Mouse (Mus musculus) cerebellum, adult 11 months (tissue): ENCODE data around the gene Gm9195.

Source experiments
- DNase-seq: peaks from one replicate; pipeline ENCODE4 v3.0.0; 2022

Gene Gm9195

GRCm38 (mm10) chr14:72491738-72492137, at the start of gene Gm9195:
TSS of gene Gm9195 (minus strand) at chr14:72491838.
- DNase-seq: no peak

- no peak for DNase-seq
Measured at GRCm38 (mm10) chr14:72536392-72537017, 44.9 kb upstream of the Gm9195 start.

DNA sequence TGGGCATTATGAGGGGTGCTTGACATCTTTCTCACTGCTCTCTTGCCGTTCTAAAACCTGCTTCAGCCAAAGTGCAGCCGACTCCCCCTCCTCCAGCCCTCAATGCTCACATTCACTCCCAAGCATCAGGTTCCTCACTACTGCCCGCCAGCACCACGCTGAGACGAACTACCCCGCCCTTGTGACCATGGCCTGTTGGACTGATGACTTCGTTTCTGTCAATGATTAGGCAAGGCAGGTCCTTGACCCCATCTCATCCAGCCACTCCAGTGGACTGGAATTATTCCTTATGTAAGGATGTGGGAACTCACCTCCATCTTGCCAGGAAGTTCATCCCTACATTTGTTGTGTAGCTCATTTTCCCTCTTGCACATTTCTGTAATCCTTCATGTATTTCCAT, 42.2 kb upstream of the Gm9195 start:
- no peak for DNase-seq

- no peak for DNase-seq
Measured at GRCm38 (mm10) chr14:72532028-72532917, 40.6 kb upstream of the Gm9195 start.

GRCm38 (mm10) chr14:72527126-72527525, 35.5 kb upstream of the Gm9195 start:
- DNase-seq: no peak

GRCm38 (mm10) chr14:72519561-72519960, 27.9 kb upstream of the Gm9195 start:
- no peak for DNase-seq

DNA sequence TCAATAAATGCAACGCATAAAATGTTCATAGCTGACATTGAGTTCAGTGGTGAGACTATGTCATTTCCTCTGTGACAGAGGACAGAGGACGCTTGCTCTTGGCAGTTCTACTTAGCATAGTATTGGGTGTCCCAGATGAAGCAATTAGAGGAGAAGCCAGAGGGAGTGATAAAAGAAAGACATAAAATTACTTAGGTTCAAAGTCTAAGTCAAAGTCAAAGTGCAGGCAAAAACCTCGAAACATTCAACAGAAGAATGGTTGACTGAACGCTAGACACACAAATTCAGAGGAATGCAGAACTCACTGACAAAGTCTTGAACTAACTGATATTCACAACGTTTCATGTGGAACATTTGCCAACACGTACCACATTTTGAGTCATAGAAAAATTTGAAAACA, 27.1 kb upstream of the Gm9195 start:
- no peak for DNase-seq

- no peak for DNase-seq
Measured at GRCm38 (mm10) chr14:72516376-72516775, 24.7 kb upstream of the Gm9195 start.

- no peak for DNase-seq
Measured at GRCm38 (mm10) chr14:72506723-72507420, 15.2 kb upstream of the Gm9195 start.

DNA sequence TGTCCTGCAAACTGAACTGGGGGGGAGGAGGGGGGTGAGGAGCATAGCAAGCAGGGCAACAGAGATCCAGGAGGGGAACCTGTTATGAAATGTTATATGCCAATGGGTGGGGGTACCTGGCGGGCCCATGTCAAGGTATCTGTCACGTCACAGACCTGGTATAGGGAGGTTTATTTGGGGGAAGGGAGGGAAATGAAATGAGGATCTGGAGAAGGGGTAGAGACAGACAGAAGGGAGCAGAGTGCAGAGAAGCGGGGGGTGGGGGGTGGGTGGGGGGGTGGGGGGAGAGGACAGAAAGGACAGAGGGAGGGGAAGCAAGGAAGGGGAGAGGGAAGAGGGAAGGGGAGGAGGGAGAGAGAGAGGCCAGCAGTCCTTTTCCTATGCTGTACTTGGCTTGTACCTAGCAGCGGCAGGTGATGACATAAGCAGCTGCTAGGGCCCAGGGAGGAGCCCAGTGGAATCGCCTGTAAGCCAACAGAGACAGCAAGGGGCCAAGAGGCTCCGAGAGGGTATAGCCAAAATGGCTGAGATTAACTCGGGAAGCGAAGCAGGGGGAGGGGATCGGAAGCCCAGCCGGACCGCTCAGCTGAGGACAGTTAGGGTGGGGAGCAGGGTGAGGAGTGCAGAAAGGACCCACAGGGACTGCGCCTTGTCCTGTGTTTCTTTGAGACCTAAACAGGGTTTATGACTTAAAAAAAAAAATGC, 14.5 kb upstream of the Gm9195 start:
- no peak for DNase-seq

DNA sequence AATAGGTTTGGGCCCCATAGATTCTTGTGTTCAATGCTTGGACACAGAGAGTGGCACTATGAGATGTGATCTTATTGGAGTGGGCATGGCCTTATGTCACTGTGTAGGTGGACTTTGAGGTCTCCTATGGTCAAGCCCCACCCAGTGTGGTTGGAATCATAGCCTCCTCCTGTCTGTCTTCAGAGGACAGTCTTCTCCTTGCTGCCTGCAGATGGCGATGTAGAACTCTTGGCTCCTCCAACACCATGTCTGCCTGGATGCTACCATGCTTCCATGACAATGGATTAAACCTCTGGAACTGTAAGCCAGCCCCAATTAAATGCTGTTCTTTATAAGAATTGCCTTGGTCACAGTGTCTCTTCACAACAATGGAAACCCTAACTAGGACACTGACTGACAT, 13.3 kb upstream of the Gm9195 start:
- DNase-seq: no peak

- DNase-seq: no peak
Measured at GRCm38 (mm10) chr14:72503241-72503640, 11.6 kb upstream of the Gm9195 start.

DNA sequence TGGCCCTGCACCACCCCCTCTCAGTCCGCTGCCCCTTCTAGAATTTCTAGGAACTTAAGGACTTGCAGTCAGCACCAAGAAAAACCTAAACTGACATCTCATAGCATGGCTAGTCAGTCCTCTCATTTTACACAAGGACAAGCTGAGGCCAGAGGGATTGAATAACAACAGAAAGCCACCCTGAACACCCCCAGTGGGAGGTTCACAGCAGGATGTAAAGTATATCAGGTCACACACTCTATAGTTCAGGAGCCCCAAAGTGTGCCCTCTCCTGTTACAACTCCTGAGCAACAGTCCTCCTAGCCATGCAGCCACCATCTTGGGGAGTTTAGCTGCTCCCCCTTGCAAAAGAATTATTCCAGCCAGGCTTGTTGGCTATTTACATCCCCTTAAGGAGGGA, 2.1 kb upstream of the Gm9195 start:
- no peak for DNase-seq

DNA sequence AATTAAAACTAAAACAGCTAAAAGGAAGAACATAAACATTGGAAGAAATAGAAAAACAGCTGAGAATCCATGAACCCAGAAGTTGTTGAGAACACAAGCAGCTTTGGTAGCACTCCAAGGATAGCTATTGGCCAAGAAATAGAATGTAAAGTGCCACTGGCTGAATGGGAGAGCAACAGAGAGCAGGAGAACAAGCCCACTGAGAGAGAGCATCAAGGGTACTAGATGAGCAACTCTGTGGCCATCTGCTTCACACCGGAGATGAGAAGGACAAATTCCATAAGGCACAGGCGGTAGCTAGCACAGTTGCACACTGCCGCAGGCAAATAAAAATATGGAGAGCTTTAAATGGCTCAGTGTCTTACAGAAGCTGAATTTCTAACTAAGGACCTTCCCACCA, 1.3 kb downstream of the Gm9195 start:
- no peak for DNase-seq

- no peak for DNase-seq
Measured at GRCm38 (mm10) chr14:72474501-72474900, 17.1 kb downstream of the Gm9195 start.

DNA sequence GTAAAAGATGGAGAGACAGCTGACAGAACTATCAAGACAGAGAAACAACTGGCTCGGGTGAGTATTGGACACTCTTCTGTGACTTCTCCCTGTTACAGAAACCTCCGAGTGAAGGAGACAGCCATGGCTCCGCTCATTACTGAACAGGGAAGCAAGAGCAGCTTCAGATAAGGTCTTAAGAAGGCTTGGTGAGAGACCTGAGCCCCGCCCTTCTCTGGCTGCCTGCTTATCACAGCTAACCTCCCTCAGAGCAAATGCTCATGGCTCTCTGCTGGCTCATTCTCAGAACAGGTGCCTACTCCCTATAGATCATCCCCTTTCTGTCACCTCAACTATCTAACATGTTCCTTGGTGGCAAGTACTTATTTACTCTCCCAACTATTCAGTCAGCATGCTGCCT, 23.2 kb downstream of the Gm9195 start:
- no peak for DNase-seq

- no peak for DNase-seq
Measured at GRCm38 (mm10) chr14:72466384-72466783, 25.3 kb downstream of the Gm9195 start.

GRCm38 (mm10) chr14:72461591-72461990, 30.0 kb downstream of the Gm9195 start:
- no peak for DNase-seq

DNA sequence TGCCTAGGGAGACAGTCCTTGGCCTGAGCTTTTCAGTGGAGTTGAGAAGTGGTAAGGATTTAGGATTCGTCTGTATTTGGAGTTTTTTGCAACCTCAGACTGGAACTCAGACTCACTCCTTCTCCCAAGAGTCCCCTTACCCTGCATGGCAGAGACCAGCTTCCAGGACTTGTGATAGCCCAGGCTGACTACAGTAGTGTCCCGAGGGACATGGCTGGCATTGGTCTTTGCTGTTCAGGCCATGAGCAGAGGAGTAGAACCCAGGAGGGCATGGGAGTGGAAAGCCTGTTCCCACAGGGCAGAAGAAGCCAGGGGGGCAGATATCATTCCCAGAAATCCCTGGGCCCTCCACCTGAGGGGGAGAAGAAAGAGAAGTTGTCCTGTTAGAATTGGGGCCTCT, 31.3 kb downstream of the Gm9195 start:
- no peak for DNase-seq

DNA sequence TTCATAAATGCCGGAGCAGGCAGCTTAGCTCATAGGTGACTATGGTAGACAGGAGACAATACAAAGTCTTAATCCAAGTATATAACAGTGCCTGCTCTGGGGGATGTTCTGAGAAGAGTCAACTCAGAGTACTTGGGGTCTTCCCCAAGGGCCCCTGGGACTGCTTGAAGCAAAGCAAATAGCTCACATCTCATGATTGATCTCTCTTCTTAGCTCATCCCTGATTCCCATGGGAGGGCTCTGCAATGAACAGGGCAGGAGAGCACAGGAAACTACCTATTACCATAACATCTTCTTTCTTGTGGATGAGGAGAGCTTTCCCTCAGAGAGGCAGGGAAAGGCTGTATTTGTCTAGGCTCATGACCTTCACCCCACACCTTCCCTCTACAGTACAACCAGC, 32.7 kb downstream of the Gm9195 start:
- DNase-seq: no peak

- no peak for DNase-seq
Measured at GRCm38 (mm10) chr14:72447141-72448091, 44.2 kb downstream of the Gm9195 start.

- DNase-seq: no peak
Measured at GRCm38 (mm10) chr14:72442936-72443335, 48.7 kb downstream of the Gm9195 start.
